Mouse (Mus musculus) kidney, embryonic 15.5 days (tissue): ENCODE data around the gene Atraid. TPM values are rescaled to one million over a fixed set of nuclear protein-coding genes. Genes with fewer than 3 reads are reported as not detected.

Experiments
- ATAC-seq: fragments of 200-750 bp; cut with Nextera tagmentation; replicated peaks from 2 replicates; pipeline ENCODE4 v1.8.0; 2017; ENCODE audit warnings: moderate TSS enrichment; ENCODE audit not compliant: low FRiP score
- H3K27ac ChIP-seq: fragments of 300-500 bp; sonication (generic); 2 replicates; pipeline ENCODE4 v1.5.1; 2015; ENCODE audit warnings: mild to moderate bottlenecking, inconsistent platforms
- H3K27me3 ChIP-seq: fragments of 300-500 bp; sonication (generic); 2 replicates; pipeline ENCODE4 v1.6.1; 2015; ENCODE audit warnings: inconsistent platforms
- H3K36me3 ChIP-seq: fragments of 300-500 bp; sonication (generic); 2 replicates; pipeline ENCODE4 v1.6.1; 2015; ENCODE audit warnings: inconsistent platforms
- H3K4me1 ChIP-seq: fragments of 300-500 bp; sonication (generic); 2 replicates; pipeline ENCODE4 v1.6.1; 2015; ENCODE audit warnings: inconsistent platforms
- H3K4me2 ChIP-seq: fragments of 300-500 bp; sonication (generic); 2 replicates; pipeline ENCODE4 v1.6.1; 2015; ENCODE audit warnings: moderate library complexity, mild to moderate bottlenecking, inconsistent platforms
- H3K4me3 ChIP-seq: fragments of 300-500 bp; sonication (generic); replicated peaks from 2 replicates; pipeline ENCODE4 v1.5.1; 2015; ENCODE audit warnings: mild to moderate bottlenecking, inconsistent platforms
- H3K9ac ChIP-seq: fragments of 300-500 bp; sonication (generic); 2 replicates; pipeline ENCODE4 v1.6.1; 2015; ENCODE audit warnings: mild to moderate bottlenecking, inconsistent platforms
- H3K9me3 ChIP-seq: fragments of 300-500 bp; sonication (generic); replicated peaks from 2 replicates; pipeline ENCODE4 v1.6.1; 2016; ENCODE audit warnings: inconsistent platforms
- WGBS: fragments of 180-500 bp; shearing (Covaris S2); methylation state at CpG from one replicate; pipeline ENCODE4 v1.1.7; 2015; ENCODE audit warnings: mixed read lengths; 5-methylcytosine and 5-hydroxymethylcytosine counted together
- polyA plus RNA-seq: library from polyadenylated mRNA; unstranded; fragments of >200 nt; fragmentation: Nextera tagmentation; extraction: Ambion mirVana; gene quantifications from 2 replicates; pipeline ENCODE4 v1.2.1, GENCODE M21; 2015

Gene Atraid
- polyA plus RNA-seq, 1 experiment from 2014 or later: 149 TPM

DNA sequence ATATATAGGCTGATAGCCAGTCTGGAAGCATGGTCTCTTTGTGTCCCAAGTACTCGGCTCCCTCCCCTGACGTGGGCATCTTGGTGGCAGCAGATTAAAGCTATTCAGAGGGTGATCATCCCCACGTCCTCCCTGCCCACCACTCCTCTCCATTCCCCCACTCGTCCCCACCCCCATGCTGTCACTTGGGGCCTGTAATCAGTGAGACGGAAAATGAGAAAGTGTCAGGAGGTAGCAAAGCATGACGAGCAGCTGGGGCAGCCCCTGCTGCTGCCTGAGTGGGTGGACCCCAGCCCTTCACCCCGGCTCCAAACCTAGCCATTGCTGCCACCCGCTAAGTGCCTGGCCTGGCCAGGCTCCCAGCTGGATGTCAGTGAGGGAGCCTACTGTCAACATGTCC, 35.8 kb downstream of the Atraid start:
- no peak overlapping the region for H3K4me3 ChIP-seq
- ATAC-seq: peak; percentile 73
- peak overlapping the region; percentile 37; the same call in 1 of the 2 replicates for H3K27ac ChIP-seq
- H3K27me3 ChIP-seq: peaks cover 39% of the 10 kb centered on the region
- 3% methylated on average over 8 of the region's 8 CpGs for WGBS
- H3K36me3 ChIP-seq: peaks cover 3% of the 10 kb centered on the region
- H3K9ac ChIP-seq: no peak overlapping the region
- H3K9me3 ChIP-seq: no peaks in the 10 kb centered on the region
- H3K4me1 ChIP-seq: peaks cover 25% of the 10 kb centered on the region
- peak overlapping the region; percentile 33 for H3K4me2 ChIP-seq

DNA sequence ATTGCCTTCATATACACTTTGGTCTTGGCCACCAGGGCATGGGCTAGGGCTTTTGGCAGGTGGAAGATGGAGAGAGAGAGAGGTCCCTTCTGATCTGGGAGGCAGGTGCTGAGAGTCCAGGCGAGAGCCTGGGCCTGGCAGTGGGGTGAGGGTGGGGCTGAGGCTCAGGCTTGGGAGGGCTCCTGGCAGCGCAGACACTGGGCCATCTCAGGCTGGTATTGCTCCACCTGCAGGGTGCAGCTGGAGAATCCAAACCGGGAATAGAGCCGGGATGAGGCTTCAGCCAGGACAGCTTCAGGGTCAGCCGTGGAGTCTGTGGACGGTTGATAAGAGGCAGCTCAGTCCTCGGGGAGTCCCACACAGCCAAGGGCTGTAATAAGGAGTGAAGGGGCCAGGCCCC, 38.5 kb downstream of the Atraid start:
- WGBS: 26% methylated on average over 7 of the region's 7 CpGs
- Histone ChIP-seq H3K36me3 (no peaks in the 10 kb centered on the region), H3K4me1 (peaks cover 25% of the 10 kb centered on the region), H3K27me3 (peaks cover 66% of the 10 kb centered on the region), H3K4me2 (no peak overlapping the region), H3K9ac (no peak overlapping the region), H3K9me3 (no peaks in the 10 kb centered on the region), H3K4me3 (no peak overlapping the region), H3K27ac (no peak overlapping the region)
- ATAC-seq: no peak

DNA sequence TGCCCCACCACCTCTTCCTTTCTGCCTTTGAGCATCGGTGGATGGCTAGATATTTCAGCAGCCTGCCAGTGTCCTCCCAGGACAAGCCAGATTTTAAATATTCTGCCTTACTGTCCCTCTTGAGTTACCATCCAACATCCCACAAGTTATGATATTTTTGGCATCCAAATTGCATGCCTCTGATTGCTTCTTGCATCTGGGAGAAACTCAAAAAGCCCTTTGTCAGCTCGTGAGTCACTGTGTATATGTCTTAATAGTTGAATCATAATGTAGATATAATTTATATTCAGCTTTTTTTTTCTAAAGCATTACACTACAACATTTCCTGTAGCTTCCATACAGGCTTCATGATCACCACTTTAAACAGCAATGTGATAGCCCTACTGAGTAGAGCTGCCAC, 39.0 kb downstream of the Atraid start:
- Histone ChIP-seq H3K4me2 (no peak overlapping the region), H3K27me3 (peaks cover 68% of the 10 kb centered on the region), H3K36me3 (no peaks in the 10 kb centered on the region), H3K27ac (no peak overlapping the region), H3K9ac (no peak overlapping the region), H3K9me3 (no peaks in the 10 kb centered on the region), H3K4me3 (no peak overlapping the region), H3K4me1 (peaks cover 25% of the 10 kb centered on the region)
- 76% methylated on average over 2 of the region's 2 CpGs for whole genome bisulfite sequencing
- no peak for ATAC-seq

DNA sequence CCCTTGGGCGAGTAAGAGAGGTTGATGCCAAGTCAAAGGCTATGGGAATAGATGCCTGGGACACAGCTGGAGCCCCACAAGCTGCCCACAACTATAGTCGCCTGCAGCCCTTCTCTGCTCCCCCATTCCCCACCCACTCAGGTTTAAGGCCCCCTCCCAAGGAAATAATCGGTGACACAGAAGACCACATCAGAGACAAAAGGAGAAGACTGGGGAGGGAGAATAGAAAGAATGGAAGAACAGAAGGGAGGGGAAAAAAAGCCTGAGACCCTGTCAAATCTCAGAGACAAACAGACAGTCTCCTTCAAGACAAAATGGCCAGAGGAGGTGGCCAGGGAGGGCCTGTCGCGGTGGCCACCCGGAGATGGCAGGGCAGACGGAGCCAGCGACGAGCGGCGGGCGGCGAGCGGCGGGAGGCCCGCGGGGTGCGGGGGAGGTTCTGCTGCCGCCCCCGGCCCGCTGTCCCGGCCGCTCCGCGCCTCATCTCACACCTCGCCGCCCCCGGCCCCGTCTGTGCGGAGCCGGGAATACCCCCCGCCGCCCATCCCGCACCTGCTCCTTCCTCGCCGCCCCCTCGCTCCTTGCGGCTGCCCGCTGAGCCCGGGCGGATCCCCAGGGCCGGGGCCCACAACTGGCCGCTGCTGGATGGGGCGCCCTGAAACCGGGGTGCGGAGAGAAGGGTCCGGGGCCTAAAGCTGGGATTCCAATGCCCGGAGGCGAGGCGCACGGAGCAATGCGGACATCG, 44.3 kb downstream of the Atraid start:
- Histone ChIP-seq H3K4me1 (peaks cover 36% of the 10 kb centered on the region), H3K36me3 (no peaks in the 10 kb centered on the region), H3K27ac (no peak overlapping the region), H3K27me3 (peaks cover 99% of the 10 kb centered on the region), H3K4me2 (peak overlapping the region; percentile 76), H3K9me3 (no peaks in the 10 kb centered on the region), H3K9ac (peak overlapping the region; percentile 29; the same call in 1 of the 2 replicates), H3K4me3 (peak overlapping the region; percentile 44)
- 2% methylated on average over 52 of the region's 53 CpGs for WGBS
- peak; percentile 9; the same call in 1 of the 2 replicates for ATAC-seq

DNA sequence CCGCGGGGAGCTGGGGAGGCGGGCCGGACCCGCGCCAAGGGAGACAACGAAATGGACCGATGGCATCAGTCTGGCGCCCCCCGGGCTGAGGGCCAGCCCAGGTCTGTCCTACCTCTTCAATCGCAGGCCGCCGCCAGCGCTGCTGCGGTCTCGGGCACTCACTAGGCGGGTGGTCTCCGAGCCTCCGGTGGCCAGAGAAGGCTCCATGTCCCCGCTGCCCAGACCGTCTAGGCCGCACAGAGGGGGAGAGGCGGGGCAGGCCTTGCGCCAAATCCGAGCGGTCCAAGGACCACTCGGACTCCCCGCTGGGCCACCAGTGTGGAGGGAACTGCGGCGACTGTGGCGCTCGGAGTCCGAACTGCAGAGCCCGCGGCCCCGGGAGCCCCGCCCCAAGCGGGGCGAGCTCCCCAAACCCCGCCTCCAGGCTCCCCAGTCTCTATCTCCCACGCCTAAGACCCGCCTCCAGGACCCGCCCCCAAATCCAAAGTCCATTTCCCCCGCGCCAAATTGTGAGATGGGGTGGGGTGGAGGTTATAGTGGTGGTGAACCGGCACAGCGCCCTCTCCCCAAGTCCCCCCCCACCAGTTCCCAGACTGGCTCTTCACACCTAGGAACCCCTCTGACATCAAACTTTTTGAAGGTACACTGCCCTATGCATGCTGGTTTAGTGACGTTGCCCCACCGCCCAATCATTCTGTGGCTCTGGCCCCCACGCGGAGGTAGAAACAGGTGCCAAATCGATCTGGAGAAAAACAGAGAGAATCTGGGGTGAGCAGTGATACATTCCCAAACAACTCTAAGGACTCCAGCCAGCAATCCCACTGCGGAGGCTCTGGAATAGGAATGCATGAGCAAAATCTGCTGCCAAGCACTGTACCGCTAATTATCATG, 45.3 kb downstream of the Atraid start:
- Histone ChIP-seq H3K4me3 (peak overlapping the region; percentile 44), H3K9me3 (no peaks in the 10 kb centered on the region), H3K4me2 (peak overlapping the region; percentile 76), H3K36me3 (no peaks in the 10 kb centered on the region), H3K9ac (peak overlapping the region; percentile 29), H3K27me3 (peaks cover 100% of the 10 kb centered on the region), H3K4me1 (peaks cover 36% of the 10 kb centered on the region), H3K27ac (no peak overlapping the region)
- ATAC-seq: peak; percentile 67
- WGBS: under 1% methylated on average over 54 of the region's 54 CpGs

DNA sequence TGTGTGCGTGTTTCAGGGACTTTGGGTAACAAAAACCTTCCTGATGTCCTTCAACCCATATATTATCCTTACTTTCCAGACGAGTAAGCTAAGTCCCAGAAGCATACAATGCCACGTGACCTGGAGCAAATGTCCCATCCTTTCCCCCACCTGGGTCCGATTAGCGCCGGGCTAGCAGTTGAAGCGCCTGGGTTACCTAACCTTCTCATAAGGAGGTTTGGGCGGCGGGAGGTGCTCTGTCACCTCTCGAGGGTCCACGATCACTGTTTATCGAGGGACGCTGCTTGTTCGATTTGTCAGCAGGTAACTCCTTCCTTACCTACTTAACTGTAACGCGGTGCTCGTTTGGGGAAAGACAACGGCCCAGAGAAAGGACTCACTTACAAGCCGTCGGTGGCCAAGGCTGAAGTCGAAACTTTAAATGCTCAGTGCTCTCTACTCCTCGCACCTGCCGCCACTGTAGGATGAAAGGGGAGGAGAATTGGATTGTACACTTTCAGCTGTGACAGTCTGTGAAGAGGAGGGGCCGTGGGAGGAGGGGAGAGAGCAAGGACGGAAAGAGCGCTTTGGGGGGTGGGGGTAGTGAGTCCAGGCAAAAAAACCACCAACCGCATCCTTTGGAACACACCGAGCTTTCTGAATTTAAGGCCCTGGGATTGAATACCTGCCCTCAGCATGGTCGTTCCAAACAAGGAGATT, 46.1 kb downstream of the Atraid start:
- Histone ChIP-seq H3K4me1 (peaks cover 36% of the 10 kb centered on the region), H3K9ac (no peak overlapping the region), H3K9me3 (no peaks in the 10 kb centered on the region), H3K27ac (no peak overlapping the region), H3K4me3 (peak overlapping the region; percentile 44), H3K4me2 (peak overlapping the region; percentile 76), H3K36me3 (no peaks in the 10 kb centered on the region), H3K27me3 (peaks cover 100% of the 10 kb centered on the region)
- no peak for ATAC-seq
- 2% methylated on average over 29 of the region's 29 CpGs for WGBS

DNA sequence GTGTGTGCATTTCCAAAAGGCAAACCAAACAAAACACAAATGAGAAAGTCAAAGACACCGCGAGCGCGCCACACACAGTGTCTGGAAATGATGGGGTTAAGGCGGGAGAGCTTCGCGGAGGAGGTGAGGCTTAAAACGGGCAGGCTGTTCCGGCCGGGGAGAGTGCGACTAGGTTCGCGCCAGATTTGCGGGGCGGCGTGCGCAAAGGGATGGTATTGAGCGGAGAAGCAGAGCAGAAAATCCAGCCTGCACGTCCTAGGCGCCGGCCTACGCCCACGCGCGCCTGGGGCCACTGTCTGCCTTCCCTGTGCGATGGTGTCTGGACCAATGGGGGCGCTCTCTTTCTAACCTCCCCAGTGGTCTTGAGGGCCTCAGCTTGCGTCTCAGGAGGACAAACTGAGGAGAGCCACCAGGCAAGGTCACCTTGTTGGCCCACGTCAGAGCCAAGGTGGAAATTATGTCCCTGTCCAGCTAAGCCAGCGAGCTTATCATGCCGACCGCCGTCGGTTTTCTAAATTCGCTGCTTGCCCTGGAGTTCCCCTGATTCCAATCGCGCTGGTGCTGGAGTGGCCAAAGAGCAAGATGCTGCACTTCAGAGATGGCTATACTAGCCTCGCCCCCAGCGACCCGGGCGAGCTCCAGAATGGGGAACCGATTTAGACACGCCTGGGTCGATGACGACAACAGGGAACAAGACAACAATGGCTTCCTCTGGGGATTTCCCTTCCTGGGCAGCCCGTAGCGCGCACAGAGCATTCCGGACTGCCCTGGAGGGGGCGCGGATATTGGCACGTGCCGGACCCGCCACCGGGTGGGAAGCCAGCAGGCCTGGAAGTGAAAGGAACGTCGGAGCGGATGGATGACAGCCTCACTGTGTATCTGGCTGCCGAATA, 46.9 kb downstream of the Atraid start:
- Histone ChIP-seq H3K36me3 (no peaks in the 10 kb centered on the region), H3K27me3 (peaks cover 96% of the 10 kb centered on the region), H3K9me3 (no peaks in the 10 kb centered on the region), H3K4me3 (peak overlapping the region; percentile 44), H3K4me1 (peaks cover 36% of the 10 kb centered on the region), H3K27ac (no peak overlapping the region), H3K9ac (no peak overlapping the region), H3K4me2 (peak overlapping the region; percentile 76)
- under 1% methylated on average over 59 of the region's 59 CpGs for WGBS
- ATAC-seq: no peak

DNA sequence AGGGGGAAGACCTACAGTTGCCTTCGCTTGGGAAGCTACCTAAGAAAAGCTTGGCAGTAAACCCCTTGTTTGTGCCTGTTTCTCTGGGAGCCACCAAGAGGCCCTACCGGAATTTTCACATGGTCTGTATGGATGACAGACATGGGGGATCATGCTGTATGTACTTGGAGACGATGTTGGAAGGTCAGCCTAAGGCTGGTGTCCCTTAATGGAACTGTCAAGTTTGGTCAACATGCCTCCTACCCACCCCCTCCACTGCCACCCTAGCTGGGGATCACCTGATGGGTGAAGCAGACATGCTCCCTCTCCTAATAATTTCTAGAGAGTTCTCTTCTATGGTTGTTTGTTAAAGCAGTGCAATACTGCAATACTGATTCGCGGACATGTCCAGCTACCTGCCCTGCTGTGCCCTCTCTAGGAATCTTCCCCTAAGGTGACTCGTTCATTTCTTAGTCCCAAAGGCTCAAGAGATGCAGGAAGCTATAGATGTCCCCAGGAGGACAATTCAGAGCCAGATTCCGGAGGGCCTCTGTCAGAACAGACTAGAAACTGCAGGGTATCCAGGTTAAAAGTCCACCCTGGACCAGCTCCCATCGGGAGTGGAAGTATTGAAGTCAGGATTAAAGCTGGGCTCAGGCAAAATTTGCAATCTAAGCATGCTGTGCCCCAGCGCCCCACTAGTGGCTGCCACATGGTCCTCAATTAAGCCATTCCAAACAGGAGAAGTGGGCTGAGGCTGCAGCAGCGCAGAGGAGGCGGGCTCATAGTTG, 47.8 kb downstream of the Atraid start:
- ATAC-seq: no peak
- Histone ChIP-seq H3K27ac (no peak overlapping the region), H3K9me3 (no peaks in the 10 kb centered on the region), H3K4me1 (peaks cover 36% of the 10 kb centered on the region), H3K36me3 (no peaks in the 10 kb centered on the region), H3K4me3 (peak overlapping the region; percentile 44), H3K4me2 (peak overlapping the region; percentile 76), H3K27me3 (peaks cover 87% of the 10 kb centered on the region), H3K9ac (no peak overlapping the region)
- WGBS: 24% methylated on average over 11 of the region's 11 CpGs
